Mouse (Mus musculus): Measurements from ENCODE around the gene Brox. TPM values are rescaled to one million over a fixed set of nuclear protein-coding genes. Genes with fewer than 3 reads are reported as not detected.

The Brox gene
- total RNA-seq, 2 experiments from 2014 or later: 43.8 to 51.6 TPM

GRCm38 (mm10) chr1:183272867-183273818 lies 23.9 kb downstream of the Brox start:
- DNase-seq: no peak

GRCm38 (mm10) chr1:183267666-183268065 lies 29.4 kb downstream of the Brox start:
- no peak for DNase-seq

- no peak for DNase-seq
These were observed 31.1 kb downstream of the Brox start for GRCm38 (mm10) chr1:183265921-183266467.

GRCm38 (mm10) chr1:183264145-183265008 lies 32.7 kb downstream of the Brox start:
- DNase-seq: peak; percentile 32

- DNase-seq: no peak
These were observed 44.5 kb downstream of the Brox start for GRCm38 (mm10) chr1:183252574-183252973.

GRCm38 (mm10) chr1:183251818-183252217 lies 45.3 kb downstream of the Brox start:
- no peak for DNase-seq

GRCm38 (mm10) chr1:183250612-183251011 lies 46.5 kb downstream of the Brox start:
- DNase-seq: no peak

GRCm38 (mm10) chr1:183248144-183248543 lies 48.9 kb downstream of the Brox start:
- no peak for DNase-seq

- DNase-seq: no peak
These were observed 53.8 kb downstream of the Brox start for GRCm38 (mm10) chr1:183243293-183243692.

- DNase-seq: peak; percentile 30
These were observed 59.2 kb downstream of the Brox start for GRCm38 (mm10) chr1:183237901-183238300.

- no peak for DNase-seq
These were observed 60.6 kb downstream of the Brox start for GRCm38 (mm10) chr1:183236460-183236859.

- no peak for DNase-seq
These were observed 63.3 kb downstream of the Brox start for GRCm38 (mm10) chr1:183233679-183234174.

- DNase-seq: no peak
These were observed 63.9 kb downstream of the Brox start for GRCm38 (mm10) chr1:183232985-183233678.

GRCm38 (mm10) chr1:183227469-183227868 lies 69.6 kb downstream of the Brox start:
- DNase-seq: no peak

Other genes starting within 250 kb of the Brox start
- gene Disp1, start 75.7 kb downstream of the Brox start, total RNA-seq (2021): 10 to 100 TPM; 10.6 to 11.7 TPM
- gene Aida, start 679 bp downstream of the Brox start, total RNA-seq (2021): 10 to 100 TPM; 40.2 to 41.6 TPM
- 100 to 1,000 TPM; 108 to 113 TPM for gene Mia3, start 72.3 kb upstream of the Brox start, total RNA-seq (2021)
- gene Taf1a, start 91.7 kb upstream of the Brox start, total RNA-seq (2021): 1 to 10 TPM; 8.4 to 9.6 TPM
- not detected for gene Hhipl2, start 120.9 kb upstream of the Brox start, total RNA-seq (2021)